Mouse (Mus musculus) G1E (cell line): ENCODE measurements around the gene Ahsg.

ENCODE experiments used
- CTCF ChIP-seq: IDR thresholded peaks from 2 replicates; pipeline ENCODE4 v1.5.1; 2012; ENCODE audit warnings: low read depth, low read length, inconsistent platforms, mixed read lengths
- GATA1 ChIP-seq: IDR thresholded peaks from 2 replicates; pipeline ENCODE4 v1.6.1; 2012; ENCODE audit warnings: borderline replicate concordance, low read length, inconsistent platforms, mixed read lengths
- POLR2AphosphoS5 ChIP-seq: IDR thresholded peaks from 2 replicates; pipeline ENCODE4 v1.6.1; 2012; ENCODE audit warnings: low read depth, low read length, inconsistent platforms; ENCODE audit not compliant: insufficient replicate concordance
- TAL1 ChIP-seq: conservative IDR thresholded peaks from 2 replicates; pipeline ENCODE4 v1.6.1; 2012; ENCODE audit warnings: low read depth, low read length, inconsistent platforms, mixed read lengths

DNA sequence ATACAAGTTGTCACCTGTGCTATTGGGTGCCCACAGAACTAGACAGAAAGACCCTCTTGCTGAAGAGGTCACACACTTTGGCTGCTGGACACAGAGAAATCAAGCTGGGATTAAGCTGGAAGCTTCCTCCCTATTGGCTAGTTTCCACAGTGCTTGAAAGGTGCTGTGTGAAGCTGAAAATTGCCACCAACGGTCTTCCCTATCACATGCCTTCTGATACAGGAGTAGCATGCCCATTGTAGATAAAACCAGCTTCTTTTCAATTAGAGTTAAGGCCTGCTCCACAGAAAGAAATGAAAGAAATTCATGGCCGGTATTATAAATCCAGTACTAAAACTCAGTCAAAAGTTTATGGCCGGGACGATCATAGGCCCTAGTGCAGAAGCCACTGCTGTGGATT is 38.4 kb upstream of the Ahsg start:
- TF ChIP-seq GATA1, result no peak
- no peak for TF ChIP-seq CTCF
- no peak for TF ChIP-seq POLR2AphosphoS5
- TF ChIP-seq TAL1, result no peak
